Mouse (Mus musculus): Measurements from ENCODE around the gene Kmt5b. TPM values are rescaled to one million over a fixed set of nuclear protein-coding genes. Genes with fewer than 3 reads are reported as not detected.

Gene Kmt5b
- polyA plus RNA-seq, 1 experiment, result 43.2 TPM

- Histone ChIP-seq H3K27ac (ENCODE audit: control insufficient read depth, insufficient read depth, low read depth, low read length, poor library complexity) (no peak overlapping the region), H3K4me3 (replicated peaks; ENCODE audit: control insufficient read depth, low read depth, low read length) (no peak overlapping the region), H3K4me1 (ENCODE audit: control insufficient read depth, insufficient read depth, low read length) (peaks cover 3% of the 10 kb centered on the region; the same call in 1 of the 2 replicates)
- TF ChIP-seq POLR2A (IDR thresholded peaks at IDR 0.05; ENCODE audit: borderline replicate concordance, control insufficient read depth, low read depth, low read length) (no peak), CTCF (IDR thresholded peaks at IDR 0.05; ENCODE audit: control insufficient read depth, insufficient read depth, low read length) (no peak)
- 35% methylated on average over 6 of the region's 6 CpGs for WGBS
These were observed 87.9 kb downstream of the Kmt5b start for GRCm38 (mm10) chr19:3855091-3855490.

GRCm38 (mm10) chr19:3855601-3856000 lies 88.4 kb downstream of the Kmt5b start:
- Histone ChIP-seq H3K4me1 (ENCODE audit: control insufficient read depth, insufficient read depth, low read length) (peaks cover 3% of the 10 kb centered on the region; the same call in 1 of the 2 replicates), H3K27ac (ENCODE audit: control insufficient read depth, insufficient read depth, low read depth, low read length, poor library complexity) (no peak overlapping the region), H3K4me3 (replicated peaks; ENCODE audit: control insufficient read depth, low read depth, low read length) (no peak overlapping the region)
- no peak for TF ChIP-seq POLR2A (IDR thresholded peaks at IDR 0.05; ENCODE audit: borderline replicate concordance, control insufficient read depth, low read depth, low read length)
- no peak for TF ChIP-seq CTCF (IDR thresholded peaks at IDR 0.05; ENCODE audit: control insufficient read depth, insufficient read depth, low read length)
- WGBS, result 53% methylated on average over 4 of the region's 4 CpGs

GRCm38 (mm10) chr19:3857220-3857619 lies 90.0 kb downstream of the Kmt5b start:
- WGBS, result 82% methylated on average over 3 of the region's 3 CpGs

GRCm38 (mm10) chr19:3862713-3863112 lies 95.5 kb downstream of the Kmt5b start:
- 74% methylated on average over 2 of the region's 2 CpGs for WGBS
- Histone ChIP-seq H3K4me3 (replicated peaks; ENCODE audit: control insufficient read depth, low read depth, low read length) (no peak overlapping the region), H3K4me1 (ENCODE audit: control insufficient read depth, insufficient read depth, low read length) (no peaks in the 10 kb centered on the region), H3K27ac (ENCODE audit: control insufficient read depth, insufficient read depth, low read depth, low read length, poor library complexity) (no peak overlapping the region)
- TF ChIP-seq CTCF (IDR thresholded peaks at IDR 0.05; ENCODE audit: control insufficient read depth, insufficient read depth, low read length), result no peak
- TF ChIP-seq POLR2A (IDR thresholded peaks at IDR 0.05; ENCODE audit: borderline replicate concordance, control insufficient read depth, low read depth, low read length), result no peak

More at GRCm38 (mm10) chr19:3857220-3857619, 90.0 kb downstream of the Kmt5b start:
- Histone ChIP-seq H3K4me1 (ENCODE audit: control insufficient read depth, insufficient read depth, low read length) (peaks cover 3% of the 10 kb centered on the region; the same call in 1 of the 2 replicates), H3K27ac (ENCODE audit: control insufficient read depth, insufficient read depth, low read depth, low read length, poor library complexity) (no peak overlapping the region), H3K4me3 (replicated peaks; ENCODE audit: control insufficient read depth, low read depth, low read length) (no peak overlapping the region)
- TF ChIP-seq POLR2A (IDR thresholded peaks at IDR 0.05; ENCODE audit: borderline replicate concordance, control insufficient read depth, low read depth, low read length) (no peak), CTCF (IDR thresholded peaks at IDR 0.05; ENCODE audit: control insufficient read depth, insufficient read depth, low read length) (no peak)

GRCm38 (mm10) chr19:3864960-3865359 lies 97.7 kb downstream of the Kmt5b start:
- 76% methylated on average over 2 of the region's 2 CpGs for WGBS
- Histone ChIP-seq H3K27ac (ENCODE audit: control insufficient read depth, insufficient read depth, low read depth, low read length, poor library complexity) (no peak overlapping the region), H3K4me3 (replicated peaks; ENCODE audit: control insufficient read depth, low read depth, low read length) (no peak overlapping the region), H3K4me1 (ENCODE audit: control insufficient read depth, insufficient read depth, low read length) (no peaks in the 10 kb centered on the region; the same call in 1 of the 2 replicates)
- TF ChIP-seq CTCF (IDR thresholded peaks at IDR 0.05; ENCODE audit: control insufficient read depth, insufficient read depth, low read length) (no peak), POLR2A (IDR thresholded peaks at IDR 0.05; ENCODE audit: borderline replicate concordance, control insufficient read depth, low read depth, low read length) (no peak)

Other genes with a start within 250 kb of the Kmt5b start
- gene Ppp6r3, start 191.7 kb upstream of the Kmt5b start, polyA plus RNA-seq (2011; ENCODE audit: insufficient read depth, insufficient read length, low replicate concordance, missing spikeins), result 31.2 and 34.6 TPM in 2 replicates
- 4.5 and 5.8 TPM in 2 replicates for gene Lrp5, start 80.9 kb upstream of the Kmt5b start, polyA plus RNA-seq (2011; ENCODE audit: insufficient read depth, insufficient read length, low replicate concordance, missing spikeins)
- 1.8 and 6.0 TPM in 2 replicates for gene 1810055G02Rik, start 59.1 kb upstream of the Kmt5b start, polyA plus RNA-seq (2011; ENCODE audit: insufficient read depth, insufficient read length, low replicate concordance, missing spikeins)
- gene Chka, start 84.4 kb downstream of the Kmt5b start, polyA plus RNA-seq (2011; ENCODE audit: insufficient read depth, insufficient read length, low replicate concordance, missing spikeins), result 9.2 and 17.3 TPM in 2 replicates
- 116 and 292 TPM in 2 replicates for gene Tcirg1, start 139.7 kb downstream of the Kmt5b start, polyA plus RNA-seq (2011; ENCODE audit: insufficient read depth, insufficient read length, low replicate concordance, missing spikeins)
- gene Ndufs8, start 145.4 kb downstream of the Kmt5b start, polyA plus RNA-seq (2011; ENCODE audit: insufficient read depth, insufficient read length, low replicate concordance, missing spikeins), result 41.6 and 58.3 TPM in 2 replicates
- gene Aldh3b1, start 162.4 kb downstream of the Kmt5b start, polyA plus RNA-seq (2011; ENCODE audit: insufficient read depth, insufficient read length, low replicate concordance, missing spikeins), result 12.7 and 47.1 TPM in 2 replicates
- 80.1 and 177 TPM in 2 replicates for gene Unc93b1, start 167.8 kb downstream of the Kmt5b start, polyA plus RNA-seq (2011; ENCODE audit: insufficient read depth, insufficient read length, low replicate concordance, missing spikeins)
- 1.6 and 4.4 TPM in 2 replicates for gene Aldh3b3, start 191.2 kb downstream of the Kmt5b start, polyA plus RNA-seq (2011; ENCODE audit: insufficient read depth, insufficient read length, low replicate concordance, missing spikeins)
- gene Aldh3b2, start 204.9 kb downstream of the Kmt5b start, polyA plus RNA-seq (2011; ENCODE audit: insufficient read depth, insufficient read length, low replicate concordance, missing spikeins), result 2.4 and 4.2 TPM in 2 replicates
- gene Acy3, start 219.1 kb downstream of the Kmt5b start, polyA plus RNA-seq (2011; ENCODE audit: insufficient read depth, insufficient read length, low replicate concordance, missing spikeins), result 5.1 and 10.7 TPM in 2 replicates
- not detected in 2 replicates for gene Tbx10, start 225.3 kb downstream of the Kmt5b start, polyA plus RNA-seq (2011; ENCODE audit: insufficient read depth, insufficient read length, low replicate concordance, missing spikeins)
- gene Nudt8, start 233.2 kb downstream of the Kmt5b start, polyA plus RNA-seq (2011; ENCODE audit: insufficient read depth, insufficient read length, low replicate concordance, missing spikeins), result 9.7 and 18.1 TPM in 2 replicates
- gene Gm49405, start 233.2 kb downstream of the Kmt5b start, polyA plus RNA-seq (2011; ENCODE audit: insufficient read depth, insufficient read length, low replicate concordance, missing spikeins), result 1.7 and 2.0 TPM in 2 replicates
- 5.2 and 7.8 TPM in 2 replicates for gene Doc2g, start 235.9 kb downstream of the Kmt5b start, polyA plus RNA-seq (2011; ENCODE audit: insufficient read depth, insufficient read length, low replicate concordance, missing spikeins)
- gene Ndufv1, start 245.4 kb downstream of the Kmt5b start, polyA plus RNA-seq (2011; ENCODE audit: insufficient read depth, insufficient read length, low replicate concordance, missing spikeins), result 61.7 and 118 TPM in 2 replicates

Data from bone marrow, adult 2 months (tissue).